Mouse (Mus musculus) urinary bladder, adult 2 months (tissue): ENCODE measurements around the gene Macrod1. TPM values are rescaled to one million over a fixed set of nuclear protein-coding genes. Genes with fewer than 3 reads are reported as not detected.
"Not testable (repeated sequence)": the region's sequence is repeated elsewhere in the genome, so short reads cannot be mapped to it uniquely, and the experiment has no call there.

Source experiments
- DNase-seq: peaks from one replicate; pipeline ENCODE4 v3.0.0; 2022; ENCODE audit warnings: low spot score
- polyA plus RNA-seq: library from polyadenylated mRNA; depleted of rRNA; stranded (reverse); fragments of >200 nt; gene quantifications from 2 replicates; pipeline ENCODE4 v1.2.3, GENCODE M21; 2012; rRNA removed

The Macrod1 gene
- polyA plus RNA-seq, result 23.7 and 26.2 TPM in 2 replicates

DNA sequence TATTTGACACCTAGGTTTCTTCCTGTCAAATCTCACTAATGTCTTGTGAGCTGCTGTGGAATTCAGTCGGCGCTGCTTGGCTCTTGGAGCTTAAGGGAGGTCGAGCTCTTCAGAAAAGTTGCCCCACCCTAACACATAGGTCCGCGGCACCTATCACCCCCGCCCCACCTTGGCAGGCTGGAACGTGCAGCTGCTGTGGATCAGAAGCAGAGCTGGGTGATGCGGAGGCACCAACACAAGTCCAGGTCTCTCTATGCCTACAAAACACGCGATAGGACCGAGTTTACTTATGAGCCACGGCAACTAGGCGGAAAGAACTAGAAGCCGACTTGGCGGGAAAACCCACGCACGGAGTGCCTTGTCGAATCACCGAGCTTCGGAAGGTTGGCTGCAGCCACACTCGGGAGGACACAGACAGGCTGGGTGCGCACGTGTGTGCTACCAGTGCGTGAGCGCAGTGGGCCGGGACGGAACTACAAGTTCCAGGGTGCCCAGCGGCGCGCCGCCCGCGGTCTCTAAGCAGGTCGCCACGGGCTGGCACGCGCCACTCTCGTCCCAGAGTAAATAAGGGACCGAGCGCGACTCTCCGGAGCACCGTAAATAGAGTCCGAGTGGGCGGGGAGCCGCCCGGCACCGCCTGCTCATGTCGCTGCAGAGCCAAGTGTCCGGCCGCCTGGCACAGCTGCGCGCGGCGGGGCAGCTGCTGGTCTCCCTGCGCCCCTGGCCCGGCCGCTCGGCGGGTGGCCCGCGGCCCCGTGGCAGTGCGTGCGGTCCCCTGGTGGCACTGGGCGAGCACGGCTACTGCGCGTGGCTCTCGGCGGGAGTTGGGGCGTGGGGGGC lies at the start of gene Macrod1:
Gene Macrod1, plus strand, starts transcription at position 563 of the 840 bp plus-strand sequence.
- DNase-seq, result peak; percentile 67

DNA sequence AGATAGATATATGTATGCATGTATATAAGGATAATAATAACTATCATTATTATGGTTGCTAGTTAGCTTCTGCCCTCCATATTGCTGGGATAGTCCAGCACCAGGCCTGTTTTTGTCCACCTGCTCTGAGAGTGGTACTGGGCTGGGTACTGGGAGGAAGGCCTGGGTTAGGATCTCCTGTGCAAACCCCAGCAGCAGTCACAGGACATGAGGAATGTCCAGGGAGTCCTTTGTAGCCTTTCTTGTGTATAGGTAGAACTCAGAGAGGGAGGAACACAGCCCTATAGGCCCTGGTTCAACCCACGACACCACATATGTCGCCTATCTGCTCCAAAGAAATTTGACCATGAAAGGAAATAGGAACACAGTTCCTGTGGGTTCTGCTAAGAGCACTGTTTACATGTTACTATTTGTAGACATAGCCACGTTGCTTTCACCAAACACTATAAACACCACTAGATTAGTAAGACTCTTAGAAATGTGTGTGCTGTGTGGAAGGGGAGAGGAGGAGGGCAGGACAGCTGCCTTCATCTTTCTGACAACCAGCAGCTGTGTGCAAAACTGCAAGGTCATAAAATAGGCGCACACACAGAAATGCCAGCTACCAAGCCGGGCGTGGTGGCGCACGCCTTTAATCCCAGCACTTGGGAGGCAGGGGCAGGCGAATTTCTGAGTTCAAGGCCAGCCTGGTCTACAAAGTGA lies 49.6 kb upstream of the Macrod1 start:
- DNase-seq, result no peak

DNA sequence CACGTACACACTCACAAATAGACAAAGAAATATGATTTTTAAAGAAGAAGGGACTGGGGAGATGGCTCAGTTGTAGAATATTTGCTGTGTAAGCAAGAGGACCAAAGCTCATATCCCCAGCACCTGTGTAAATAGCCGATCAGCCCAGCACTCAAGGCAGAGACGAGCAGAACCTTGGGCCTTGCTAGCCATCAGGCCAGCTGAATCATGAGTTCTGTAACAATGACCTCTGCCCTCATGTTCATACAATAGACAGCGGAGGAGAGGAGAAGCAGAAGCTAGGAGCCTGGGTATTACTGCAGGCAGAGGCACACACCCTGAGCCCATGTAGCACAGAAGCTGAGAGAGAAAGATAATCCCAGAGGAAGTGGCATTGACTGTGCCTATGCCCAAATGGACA lies 44.2 kb upstream of the Macrod1 start:
- no peak for DNase-seq

DNA sequence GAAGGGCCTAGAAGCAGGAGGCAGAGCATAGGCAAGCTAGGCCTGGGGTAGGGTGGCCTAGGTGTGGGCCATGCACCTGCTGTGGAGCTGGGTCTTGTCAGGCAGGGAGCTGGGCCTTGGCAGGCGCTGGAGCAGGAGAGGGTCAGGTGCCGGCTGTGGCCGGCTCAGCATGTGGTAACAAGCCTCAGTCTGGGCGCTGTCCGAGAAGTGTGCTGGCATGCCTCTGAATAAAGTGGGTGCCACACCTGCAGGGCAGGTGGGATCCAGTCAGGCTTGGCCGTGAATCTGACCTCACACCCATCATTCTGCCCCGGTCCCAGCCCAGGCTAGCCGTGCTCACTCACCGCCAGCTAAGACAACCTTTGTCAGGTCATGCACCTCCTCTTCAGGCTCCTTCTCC lies 42.6 kb upstream of the Macrod1 start:
- DNase-seq, result no peak

DNA sequence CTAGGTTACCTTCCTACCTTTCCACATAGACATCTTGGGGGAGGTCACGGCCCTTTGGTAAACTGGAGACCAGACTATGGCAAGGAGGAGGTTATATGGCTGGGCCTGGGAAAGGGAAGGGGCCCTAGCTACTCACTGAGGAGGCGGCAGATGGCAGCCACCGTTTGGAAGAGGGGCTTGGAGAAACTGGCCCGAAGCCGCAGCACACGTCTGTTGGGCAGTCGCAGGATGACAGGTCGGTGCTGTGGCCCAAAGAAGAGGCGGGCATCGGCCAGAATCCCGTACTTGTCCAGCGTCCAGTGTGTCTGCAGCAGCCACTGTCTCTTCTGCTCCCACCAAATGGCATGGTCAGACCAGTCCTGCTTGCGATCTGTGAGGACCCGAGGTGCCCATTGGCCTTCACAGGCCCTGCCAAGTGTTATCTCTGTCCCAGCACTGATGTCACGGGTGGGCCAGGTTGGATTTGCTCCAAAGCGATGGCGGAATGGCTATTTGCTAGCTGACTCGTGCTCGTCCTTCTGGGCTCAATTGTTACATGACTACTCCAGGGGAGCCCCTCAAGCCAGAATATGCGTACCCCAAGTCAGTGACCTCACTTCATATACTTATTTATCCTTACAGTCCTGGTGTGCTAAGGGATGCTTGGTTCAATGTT lies 42.0 kb upstream of the Macrod1 start:
- no peak for DNase-seq

DNA sequence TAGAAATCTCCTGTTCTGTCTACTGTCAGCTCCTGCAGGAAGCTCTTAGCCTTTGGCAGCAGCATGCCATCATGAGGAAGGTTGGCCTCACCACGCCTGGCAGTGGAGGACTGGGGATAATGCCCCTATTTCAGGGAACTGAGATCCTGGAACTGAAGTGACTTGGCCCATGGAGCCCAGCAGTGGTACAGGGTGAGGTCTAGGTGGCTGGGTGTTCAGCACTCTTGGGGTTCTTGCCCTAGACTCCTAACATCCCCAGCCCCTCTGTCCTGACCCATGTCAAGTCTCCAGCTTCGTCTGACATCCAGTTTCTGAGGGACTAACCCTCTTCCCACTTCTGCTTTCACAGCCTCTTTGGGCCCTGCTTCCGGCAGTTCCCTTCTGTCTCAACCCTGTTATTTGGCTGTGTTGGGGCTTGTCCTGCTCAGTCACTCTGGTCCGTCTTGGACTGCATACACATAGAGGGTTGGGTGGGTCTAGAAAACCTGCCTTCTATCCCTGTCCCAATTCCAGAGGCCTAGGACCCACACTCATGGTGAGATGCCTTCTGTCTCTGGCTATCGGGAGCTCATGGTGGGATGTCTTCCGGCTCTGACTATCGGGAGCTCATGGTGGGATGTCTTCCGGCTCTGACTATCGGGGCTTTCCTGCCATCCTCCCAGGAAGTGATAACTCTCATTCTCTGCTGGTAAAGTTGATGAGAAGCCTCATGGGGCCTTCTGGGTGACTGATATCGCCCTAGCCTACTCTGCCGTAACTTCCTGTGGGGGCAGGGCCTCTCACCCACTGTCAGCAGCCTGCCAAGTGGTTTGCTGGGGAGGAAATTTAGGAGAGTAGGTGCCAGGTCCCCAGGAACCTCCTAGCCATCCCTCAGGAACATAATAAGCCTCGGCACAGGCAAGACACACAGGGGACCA lies 38.8 kb upstream of the Macrod1 start:
- no peak for DNase-seq

DNA sequence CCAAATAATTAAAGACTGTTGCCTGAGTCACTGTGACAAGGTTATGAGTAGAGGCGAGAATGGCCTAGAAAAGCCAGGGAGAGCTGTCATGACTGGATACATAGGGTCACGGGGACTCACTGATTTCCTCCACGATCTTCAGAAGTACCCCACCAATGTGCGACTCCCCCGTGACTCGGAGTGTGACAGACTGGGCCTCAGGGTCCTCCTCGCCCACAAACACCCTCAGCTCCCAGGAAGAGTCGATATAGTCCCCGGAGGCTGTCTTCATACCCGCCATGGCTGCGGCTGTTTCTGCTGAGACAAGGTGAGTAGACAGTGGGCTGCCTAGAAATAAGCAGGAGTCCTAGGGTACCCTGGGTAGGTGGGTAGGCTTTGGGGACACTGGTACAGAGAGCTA lies 38.1 kb upstream of the Macrod1 start:
- no peak for DNase-seq

DNA sequence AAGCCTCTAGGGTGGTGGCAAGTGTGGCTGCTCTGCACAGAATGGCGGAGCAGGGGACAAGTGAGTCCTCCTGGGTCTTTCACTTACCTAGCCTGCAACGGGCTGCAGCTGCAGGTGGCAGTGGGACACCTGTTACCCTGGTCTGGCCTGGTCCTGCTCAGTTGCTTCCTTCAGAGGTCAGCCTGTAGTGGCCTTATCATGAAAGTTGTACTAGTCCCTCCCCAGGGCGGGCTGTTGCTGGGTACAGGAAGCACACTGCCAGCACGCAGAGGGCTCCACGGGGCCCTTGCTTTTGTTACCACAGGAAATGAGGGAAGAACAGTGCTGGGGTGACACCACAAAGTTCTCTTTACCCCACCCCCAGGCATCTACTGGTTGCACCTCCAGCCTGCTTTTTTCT lies 37.4 kb upstream of the Macrod1 start, which contains the start of gene Fermt3:
Gene Fermt3, minus strand, starts transcription at position 279 of the 400 bp plus-strand sequence.
- DNase-seq, result no peak

DNA sequence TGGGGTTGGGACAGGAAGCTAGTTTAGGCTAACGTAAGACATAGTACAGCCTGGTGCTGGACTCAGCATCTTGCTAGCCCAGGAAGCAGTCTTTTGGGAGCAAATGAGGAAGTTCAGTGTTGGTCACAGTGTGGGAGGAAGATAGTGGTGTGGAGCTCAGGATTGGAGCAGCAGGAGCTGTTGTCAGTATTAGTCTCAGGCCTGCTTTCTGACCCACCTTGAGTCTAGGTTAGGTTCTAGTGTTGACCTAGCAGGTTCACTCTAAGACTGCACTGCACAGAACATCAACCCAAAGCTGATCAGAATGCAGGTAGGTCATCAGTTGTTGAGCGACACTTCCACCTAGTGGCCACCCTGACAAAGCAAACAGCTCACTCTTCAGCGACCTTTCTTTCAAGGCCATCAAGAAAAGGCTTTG lies 36.4 kb upstream of the Macrod1 start:
- no peak for DNase-seq

DNA sequence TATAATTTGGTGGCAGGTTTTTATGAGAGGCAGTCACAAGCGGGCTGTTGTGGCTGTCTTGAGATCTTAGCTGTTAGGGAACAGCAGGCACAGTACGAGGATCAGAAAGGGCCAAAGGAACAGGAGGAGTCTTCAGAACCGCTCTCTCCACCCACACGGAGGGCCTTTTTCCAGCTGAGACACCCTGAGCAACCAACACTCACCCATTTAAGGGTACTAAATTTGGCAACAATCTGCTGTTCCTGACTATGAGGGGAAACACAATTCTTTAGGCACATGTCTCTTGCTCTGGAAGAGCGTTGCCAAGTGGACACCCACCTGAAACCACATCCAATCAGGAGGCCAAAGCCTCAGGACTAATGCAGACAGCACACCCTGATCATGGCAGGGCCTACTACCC lies 27.1 kb upstream of the Macrod1 start:
- no peak for DNase-seq

DNA sequence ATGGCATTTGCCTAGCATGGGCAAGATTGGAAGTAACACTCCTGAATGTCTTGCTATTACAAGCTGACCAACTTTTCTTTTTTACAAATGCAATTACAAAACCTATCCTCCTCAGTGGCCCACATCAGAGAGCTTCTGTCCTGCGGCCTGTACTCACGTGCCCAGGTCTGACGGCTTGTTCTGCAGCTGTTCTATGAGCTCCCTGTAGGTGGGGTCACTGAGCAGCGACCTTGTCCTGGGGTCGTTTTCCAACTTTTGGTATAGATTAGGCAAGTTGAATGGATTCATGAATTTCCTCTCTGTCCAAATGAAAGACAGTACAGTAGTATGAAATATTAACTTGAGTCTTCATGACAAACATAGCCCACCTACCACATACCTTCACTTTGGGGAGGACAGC lies 22.6 kb upstream of the Macrod1 start:
- DNase-seq, result no peak

DNA sequence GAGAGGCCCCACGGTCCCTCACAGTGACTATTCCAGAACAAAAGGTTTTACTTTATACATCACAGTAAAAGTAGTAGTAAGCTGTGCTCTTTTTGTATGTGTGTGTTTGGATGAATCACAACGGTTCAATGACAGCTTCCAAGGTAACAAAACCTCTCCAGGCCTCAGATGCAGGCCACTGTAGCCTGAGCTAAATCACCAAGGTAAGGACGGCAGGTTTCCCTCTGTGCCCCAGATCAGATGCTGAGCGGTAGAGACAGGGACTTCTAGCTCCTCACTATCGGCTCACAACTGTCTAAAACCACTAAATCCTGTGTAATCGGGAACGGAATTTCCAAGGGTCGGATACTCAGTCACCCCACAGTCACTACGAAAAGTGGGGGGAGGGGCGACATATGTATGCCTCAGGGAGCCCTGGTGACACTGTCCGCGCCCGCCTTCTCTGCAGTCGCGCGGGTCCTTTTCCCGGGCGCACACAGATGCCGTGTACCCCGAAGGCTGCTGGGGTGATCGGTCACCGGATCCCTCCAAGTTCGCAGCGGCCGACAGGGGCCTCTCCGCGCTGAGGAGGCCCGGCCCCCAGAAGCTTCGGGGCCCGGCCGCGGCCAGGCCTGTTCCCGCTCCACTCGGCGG lies 17.4 kb upstream of the Macrod1 start:
- no peak for DNase-seq

DNA sequence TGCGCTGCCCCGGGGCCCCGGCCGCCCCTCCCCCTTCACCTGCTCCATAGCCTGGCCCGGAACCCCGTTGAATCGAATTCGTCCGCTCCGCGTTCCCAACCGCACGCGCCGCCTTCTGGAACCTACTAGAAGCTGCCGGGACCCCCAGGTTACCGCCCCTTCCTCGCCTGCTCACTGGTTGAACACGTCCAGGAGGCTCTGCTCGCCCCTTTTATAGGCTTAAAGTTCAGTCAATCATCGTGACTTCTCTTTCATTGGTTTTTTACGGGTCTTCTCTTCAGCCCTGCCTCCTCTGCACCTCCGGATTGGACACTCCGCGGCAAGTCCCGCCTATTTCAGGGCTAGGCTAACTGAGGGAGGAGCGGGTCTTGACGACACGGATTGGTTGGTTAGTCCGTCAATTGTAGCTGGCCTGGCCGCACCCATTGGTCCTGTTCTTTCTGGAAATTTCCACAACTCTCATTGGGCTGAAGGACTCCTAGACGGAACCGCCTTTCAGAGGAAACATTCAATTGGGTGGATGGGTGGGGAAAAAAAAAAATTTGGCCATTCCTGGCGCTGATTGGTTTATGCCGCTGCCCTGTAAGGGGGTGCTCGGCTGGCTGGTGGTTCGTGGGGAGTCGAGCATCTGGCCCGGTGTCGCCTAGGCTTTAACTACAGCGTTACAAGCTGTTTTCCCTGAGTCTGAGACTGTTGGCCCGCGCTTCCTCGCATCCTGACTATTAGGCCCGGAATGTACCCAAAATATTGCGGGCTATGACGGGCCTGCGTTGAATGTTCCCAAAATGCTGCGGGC lies 16.6 kb upstream of the Macrod1 start, which contains the start of gene Stip1:
Gene Stip1, minus strand, starts transcription at position 127 of the 796 bp plus-strand sequence.
- peak; percentile 92 for DNase-seq

DNA sequence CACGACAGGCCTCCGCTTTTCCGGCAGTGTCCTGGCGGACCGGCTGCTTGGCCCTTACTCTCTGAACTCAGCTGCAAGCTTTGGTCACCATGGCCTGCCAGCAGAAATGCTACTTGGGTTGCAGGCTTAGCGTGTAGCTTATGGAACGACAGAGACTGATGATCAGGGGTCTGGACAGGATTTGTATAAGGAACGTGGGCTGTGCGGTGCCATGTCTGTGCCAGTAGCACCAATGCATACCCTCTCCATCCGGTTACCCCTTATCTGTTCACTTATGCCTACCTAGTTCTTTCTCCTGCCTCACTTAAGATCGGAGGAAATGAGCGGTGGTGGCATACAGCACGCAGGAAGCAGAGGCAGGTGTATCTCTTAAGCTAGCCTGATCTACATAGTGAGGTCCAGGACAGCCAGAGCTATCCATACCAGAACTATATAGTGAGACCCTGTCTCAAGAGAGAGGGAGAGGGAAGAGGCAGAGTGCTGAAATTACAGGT lies 15.9 kb upstream of the Macrod1 start:
- no peak for DNase-seq

DNA sequence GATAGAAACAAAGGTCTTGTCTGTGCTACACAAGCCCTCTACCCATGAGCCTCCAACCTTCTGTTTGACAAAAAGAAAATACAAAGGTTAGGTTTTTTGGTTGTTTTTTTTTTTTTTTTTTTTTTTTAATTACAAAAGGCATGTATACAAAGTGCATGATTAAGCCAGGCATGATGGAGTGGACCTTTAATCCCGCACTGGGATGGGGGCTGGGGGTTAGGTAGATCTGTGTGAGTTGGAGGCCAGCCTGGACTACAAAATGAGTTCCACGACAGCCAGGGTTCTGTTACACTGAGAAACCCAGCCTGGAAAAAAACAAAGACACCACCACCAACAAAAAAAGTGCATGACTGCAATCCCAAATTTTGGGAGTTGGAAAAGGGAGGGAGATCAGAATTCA lies 15.4 kb upstream of the Macrod1 start:
- no peak for DNase-seq

DNA sequence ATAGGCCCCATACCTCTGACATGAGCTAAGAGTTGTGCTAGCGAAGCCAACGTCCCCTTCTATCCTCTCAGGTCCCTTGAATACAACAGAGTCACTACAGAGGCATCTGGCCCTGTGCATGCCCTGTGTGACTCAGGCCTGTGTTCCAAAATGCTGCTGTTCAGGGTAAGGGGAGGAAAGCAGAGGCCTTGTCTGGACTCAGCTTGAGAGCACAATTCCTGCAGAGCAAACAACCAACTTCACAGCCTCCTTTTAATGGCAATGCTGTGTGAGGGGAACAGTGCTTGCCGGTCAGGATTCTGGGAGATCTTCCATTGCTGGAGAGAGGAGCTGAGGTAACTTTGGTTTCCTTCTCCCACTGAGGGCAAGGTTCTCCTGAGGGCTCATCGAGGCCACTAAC lies 12.3 kb upstream of the Macrod1 start:
- no peak for DNase-seq

DNA sequence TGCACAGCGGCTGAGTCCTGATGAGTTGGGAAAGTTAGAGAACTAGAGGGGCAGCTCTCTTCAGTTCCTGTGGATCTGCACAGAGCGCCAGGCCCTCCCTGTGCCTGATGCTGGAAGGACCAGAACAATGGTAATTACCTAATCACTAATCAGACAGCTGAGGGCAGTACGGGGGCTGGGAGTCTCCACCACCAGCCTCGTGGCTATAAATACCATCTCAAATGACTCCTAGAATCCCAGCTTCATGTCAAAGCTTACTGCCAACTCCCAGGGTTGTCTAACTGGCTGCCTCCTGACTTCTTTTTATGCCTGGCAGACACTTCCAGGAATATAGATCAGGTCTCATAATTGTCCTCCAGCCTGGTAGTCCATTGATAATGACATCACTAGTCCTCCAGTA lies 11.9 kb upstream of the Macrod1 start:
- DNase-seq, result no peak

DNA sequence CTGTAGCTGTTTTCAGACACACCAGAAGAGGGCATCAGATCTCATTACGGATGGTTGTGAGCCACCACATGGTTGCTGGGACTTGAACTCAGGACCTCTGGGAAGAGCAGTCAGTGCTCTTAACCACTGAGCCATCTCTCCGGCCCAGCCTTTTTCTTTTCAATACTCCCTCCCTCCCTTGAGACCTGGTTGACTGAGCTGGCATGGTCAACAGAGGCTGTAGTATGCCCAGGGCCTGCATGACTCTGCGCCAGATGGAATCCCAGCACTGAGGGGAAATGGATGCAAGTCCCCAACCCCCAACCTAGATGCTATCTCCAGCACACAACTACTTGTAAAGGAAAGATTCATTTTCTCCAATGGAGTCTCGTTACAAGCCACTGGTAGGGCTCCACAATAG lies 3.2 kb upstream of the Macrod1 start:
- DNase-seq, result not testable (repeated sequence)

DNA sequence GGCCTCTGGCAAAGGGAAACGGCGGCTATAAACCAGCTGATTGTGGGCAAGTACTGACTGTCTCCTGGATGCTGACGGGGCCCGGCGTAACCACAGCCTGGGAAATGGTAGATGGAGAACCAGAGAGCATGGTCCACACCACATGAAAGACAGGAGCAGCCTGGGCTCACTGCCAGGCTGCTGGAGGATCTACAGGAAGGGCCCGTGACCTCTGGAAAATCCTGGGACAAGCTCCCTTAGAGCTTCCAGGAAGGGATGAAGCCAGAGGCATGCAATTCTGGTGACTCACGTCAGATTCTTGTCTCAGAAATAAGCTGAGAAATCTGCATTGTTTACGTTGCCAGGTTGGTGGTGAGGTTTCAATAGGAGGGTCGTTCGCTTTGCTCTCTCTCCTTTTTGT lies 1.8 kb upstream of the Macrod1 start:
- DNase-seq, result no peak

DNA sequence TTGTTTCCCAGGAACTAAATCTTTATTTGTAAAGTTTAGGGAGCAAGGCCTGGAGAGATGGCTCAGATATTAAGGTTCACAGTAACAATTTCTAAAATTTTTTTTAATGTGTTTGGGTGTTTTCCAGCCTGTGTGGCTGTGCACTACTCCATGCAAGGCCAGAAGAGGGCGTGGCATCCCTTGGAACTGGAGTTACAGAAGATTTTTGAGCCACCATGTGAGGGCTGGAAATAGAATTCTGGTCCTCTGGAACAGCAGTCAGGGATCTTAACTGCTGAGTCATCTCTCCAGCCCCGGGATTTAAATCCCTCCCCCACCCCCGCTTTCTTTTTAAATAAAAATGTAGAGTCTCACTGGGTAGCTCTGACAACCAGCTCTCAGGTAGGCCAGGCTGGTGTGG lies 1.4 kb upstream of the Macrod1 start:
- no peak for DNase-seq
